Mouse (Mus musculus): ENCODE data around the gene Rabgap1l. TPM values are rescaled to one million over a fixed set of nuclear protein-coding genes. Genes with fewer than 3 reads are reported as not detected.

Gene Rabgap1l
- total and polyA plus RNA-seq, 3 experiments = 12.9 to 325 (median 302) TPM

DNA sequence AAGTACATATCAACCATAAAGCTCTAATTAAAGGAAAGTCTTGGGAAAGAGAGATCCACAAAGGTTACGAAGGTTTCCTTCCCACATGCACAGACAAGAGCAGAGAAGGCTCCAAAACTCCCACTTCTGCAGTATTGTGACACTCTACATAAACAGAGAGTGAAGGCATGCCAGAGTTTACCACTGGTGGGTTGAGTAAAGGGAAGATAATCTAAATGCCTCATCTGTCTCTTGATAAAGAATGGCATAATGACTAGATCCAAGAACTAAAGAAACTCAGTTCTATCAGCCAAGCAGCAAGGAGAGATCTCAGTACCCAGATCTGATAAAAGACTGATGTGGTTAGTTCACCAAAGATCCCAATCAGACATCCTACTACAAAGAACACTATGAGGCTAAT is 332.7 kb downstream of the Rabgap1l start:
- Histone ChIP-seq H3K4me1 (ENCODE audit: insufficient read depth, low read depth, low read length) (no peaks in the 10 kb centered on the region), H3K9me3 (replicated peaks) (no peaks in the 10 kb centered on the region), H3K27me3 (ENCODE audit: insufficient read depth, low read length) (no peaks in the 10 kb centered on the region), H3K4me3 (ENCODE audit: low read depth, low read length) (no peak overlapping the region), H3K36me3 (replicated peaks) (peaks cover 4% of the 10 kb centered on the region)
- no peak for ATAC-seq (ENCODE audit: extremely low read depth, insufficient number of reproducible peaks, low FRiP score, poor library complexity, severe bottlenecking)
- no peak for DNase-seq (ENCODE audit: low spot score)
- no peak for TF ChIP-seq TAL1 (conservative IDR thresholded peaks at IDR 0.05; ENCODE audit: low read depth, low read length)

DNA sequence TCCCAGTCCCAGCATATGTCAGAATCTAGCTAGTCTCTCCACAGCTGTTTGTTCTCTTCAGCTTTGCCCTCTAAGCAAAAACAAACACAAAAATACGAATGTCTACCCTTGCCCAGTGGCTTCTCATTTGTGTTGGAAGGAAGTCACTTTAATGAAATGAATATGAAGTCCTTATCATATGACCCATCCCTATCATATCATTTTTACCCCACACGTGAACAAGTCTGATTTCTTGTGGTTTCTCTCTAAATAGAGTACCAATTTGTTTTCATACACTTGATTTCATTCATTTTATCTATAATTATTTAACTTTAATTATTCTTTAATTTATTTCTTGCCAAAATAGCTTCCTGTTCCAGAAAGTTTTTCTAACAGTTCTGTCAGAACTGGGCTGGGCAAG is 341.3 kb downstream of the Rabgap1l start:
- ATAC-seq (ENCODE audit: extremely low read depth, insufficient number of reproducible peaks, low FRiP score, poor library complexity, severe bottlenecking) (no peak), DNase-seq (ENCODE audit: low spot score) (no peak)
- no peak overlapping the region for H3K4me3 ChIP-seq (ENCODE audit: low read depth, low read length)
- peaks cover 12% of the 10 kb centered on the region for H3K36me3 ChIP-seq (replicated peaks)
- TF ChIP-seq CTCF (IDR thresholded peaks at IDR 0.05; ENCODE audit: low read depth, low read length) (no peak), TAL1 (conservative IDR thresholded peaks at IDR 0.05; ENCODE audit: low read depth, low read length) (no peak), GATA2 (IDR thresholded peaks at IDR 0.05; ENCODE audit: borderline replicate concordance, low read depth, low read length) (no peak), POLR2AphosphoS5 (IDR thresholded peaks at IDR 0.05; ENCODE audit: insufficient replicate concordance, low read depth, low read length) (no peak), GATA1 (IDR thresholded peaks at IDR 0.05; ENCODE audit: borderline replicate concordance, low read length) (no peak)
- H3K4me1 ChIP-seq (ENCODE audit: insufficient read depth, low read depth, low read length) = 0 out of 2 replicates have a peak, but pooled peaks cover 6% of the 10 kb centered on the region
- no peaks in the 10 kb centered on the region for H3K27me3 ChIP-seq (ENCODE audit: insufficient read depth, low read length)
- H3K9me3 ChIP-seq (replicated peaks) = no peaks in the 10 kb centered on the region

DNA sequence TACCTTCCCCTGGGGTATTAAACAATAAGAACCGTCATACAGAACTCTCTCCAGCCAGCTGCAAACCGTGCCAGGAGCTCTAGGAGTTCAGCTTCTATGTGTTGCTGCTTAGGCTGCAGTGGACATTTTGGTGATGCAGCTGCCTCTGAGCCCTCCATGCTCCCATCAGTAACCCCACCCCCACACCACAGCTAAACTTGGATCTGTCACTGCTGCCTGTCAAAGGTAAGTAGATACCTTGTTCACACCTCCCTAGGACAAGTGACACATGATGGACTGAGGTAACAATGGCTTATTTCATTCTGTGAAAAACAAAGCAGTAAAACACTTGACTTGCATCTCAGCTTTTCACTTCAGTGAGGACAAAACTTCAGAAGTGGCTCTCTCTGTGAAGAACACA is 344.3 kb downstream of the Rabgap1l start:
- no peaks in the 10 kb centered on the region for H3K9me3 ChIP-seq (replicated peaks)
- 0 out of 2 replicates have a peak, but pooled peaks cover 6% of the 10 kb centered on the region for H3K4me1 ChIP-seq (ENCODE audit: insufficient read depth, low read depth, low read length)
- no peak overlapping the region for H3K4me3 ChIP-seq (ENCODE audit: low read depth, low read length)
- ATAC-seq (ENCODE audit: extremely low read depth, insufficient number of reproducible peaks, low FRiP score, poor library complexity, severe bottlenecking) (no peak), DNase-seq (ENCODE audit: low spot score) (no peak)
- TF ChIP-seq GATA2 (IDR thresholded peaks at IDR 0.05; ENCODE audit: borderline replicate concordance, low read depth, low read length) = no peak
- TF ChIP-seq POLR2AphosphoS5 (IDR thresholded peaks at IDR 0.05; ENCODE audit: insufficient replicate concordance, low read depth, low read length) = no peak
- no peak for TF ChIP-seq GATA1 (IDR thresholded peaks at IDR 0.05; ENCODE audit: borderline replicate concordance, low read length)
- TF ChIP-seq CTCF (IDR thresholded peaks at IDR 0.05; ENCODE audit: low read depth, low read length) = no peak
- TF ChIP-seq TAL1 (conservative IDR thresholded peaks at IDR 0.05; ENCODE audit: low read depth, low read length) = no peak
- peaks cover 10% of the 10 kb centered on the region for H3K36me3 ChIP-seq (replicated peaks)
- H3K27me3 ChIP-seq (ENCODE audit: insufficient read depth, low read length) = no peaks in the 10 kb centered on the region

DNA sequence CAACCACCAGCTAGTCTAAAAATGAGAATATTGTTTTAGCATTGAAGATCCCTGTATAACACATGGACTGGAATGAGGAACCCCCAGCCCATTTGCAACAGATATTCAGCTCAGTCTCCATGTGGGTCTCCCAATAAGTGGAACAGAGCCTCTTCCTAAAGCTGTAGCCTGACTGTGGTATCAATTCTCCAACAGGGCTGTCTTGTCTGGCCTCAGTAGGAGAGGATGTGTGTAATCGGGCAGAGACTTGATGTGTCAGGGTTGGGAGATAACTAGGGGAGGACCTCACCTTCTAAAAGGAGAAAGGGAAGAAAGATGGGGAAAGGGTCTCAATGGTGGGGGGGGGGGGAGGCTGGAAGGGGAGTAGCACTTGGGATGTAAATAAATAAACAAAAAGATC is 346.2 kb downstream of the Rabgap1l start:
- Histone ChIP-seq H3K4me3 (ENCODE audit: low read depth, low read length) (no peak overlapping the region), H3K9me3 (replicated peaks) (no peaks in the 10 kb centered on the region), H3K27me3 (ENCODE audit: insufficient read depth, low read length) (no peaks in the 10 kb centered on the region), H3K4me1 (ENCODE audit: insufficient read depth, low read depth, low read length) (0 out of 2 replicates have a peak, but pooled peaks cover 6% of the 10 kb centered on the region), H3K36me3 (replicated peaks) (peaks cover 12% of the 10 kb centered on the region)
- DNase-seq (ENCODE audit: low spot score) = no peak
- TF ChIP-seq POLR2AphosphoS5 (IDR thresholded peaks at IDR 0.05; ENCODE audit: insufficient replicate concordance, low read depth, low read length) (no peak), GATA2 (IDR thresholded peaks at IDR 0.05; ENCODE audit: borderline replicate concordance, low read depth, low read length) (no peak), TAL1 (conservative IDR thresholded peaks at IDR 0.05; ENCODE audit: low read depth, low read length) (no peak), GATA1 (IDR thresholded peaks at IDR 0.05; ENCODE audit: borderline replicate concordance, low read length) (no peak), CTCF (IDR thresholded peaks at IDR 0.05; ENCODE audit: low read depth, low read length) (no peak)
- ATAC-seq (ENCODE audit: extremely low read depth, insufficient number of reproducible peaks, low FRiP score, poor library complexity, severe bottlenecking) = no peak

DNA sequence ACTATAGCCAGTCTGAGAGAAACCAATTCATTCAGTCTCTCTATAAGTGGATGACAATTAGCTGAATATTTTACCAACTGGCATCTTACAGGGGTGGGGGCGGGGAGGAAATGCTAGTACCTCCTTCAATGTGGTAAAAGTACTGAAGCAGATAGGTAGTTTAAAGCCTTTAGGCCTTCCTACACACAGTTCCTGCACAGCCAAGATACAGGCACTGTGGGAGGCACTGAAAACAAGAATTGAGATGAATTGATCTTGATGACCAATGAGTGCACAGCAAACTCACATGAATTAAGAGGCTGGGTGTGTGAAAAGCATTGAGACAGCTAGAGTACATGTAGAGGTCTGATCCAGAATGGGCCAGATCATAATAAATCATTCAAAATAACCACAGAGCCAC is 349.5 kb downstream of the Rabgap1l start:
- no peaks in the 10 kb centered on the region for H3K27me3 ChIP-seq (ENCODE audit: insufficient read depth, low read length)
- no peak for DNase-seq (ENCODE audit: low spot score)
- peaks cover 22% of the 10 kb centered on the region for H3K36me3 ChIP-seq (replicated peaks)
- H3K4me3 ChIP-seq (ENCODE audit: low read depth, low read length) = no peak overlapping the region
- no peak; the same call in 1 of the 2 replicates for ATAC-seq (ENCODE audit: extremely low read depth, insufficient number of reproducible peaks, low FRiP score, poor library complexity, severe bottlenecking)
- no peaks in the 10 kb centered on the region for H3K9me3 ChIP-seq (replicated peaks)
- TF ChIP-seq GATA2 (IDR thresholded peaks at IDR 0.05; ENCODE audit: borderline replicate concordance, low read depth, low read length) = no peak
- no peak for TF ChIP-seq CTCF (IDR thresholded peaks at IDR 0.05; ENCODE audit: low read depth, low read length)
- TF ChIP-seq POLR2AphosphoS5 (IDR thresholded peaks at IDR 0.05; ENCODE audit: insufficient replicate concordance, low read depth, low read length) = no peak
- TF ChIP-seq TAL1 (conservative IDR thresholded peaks at IDR 0.05; ENCODE audit: low read depth, low read length) = no peak
- no peak for TF ChIP-seq GATA1 (IDR thresholded peaks at IDR 0.05; ENCODE audit: borderline replicate concordance, low read length)
- H3K4me1 ChIP-seq (ENCODE audit: insufficient read depth, low read depth, low read length) = no peaks in the 10 kb centered on the region

DNA sequence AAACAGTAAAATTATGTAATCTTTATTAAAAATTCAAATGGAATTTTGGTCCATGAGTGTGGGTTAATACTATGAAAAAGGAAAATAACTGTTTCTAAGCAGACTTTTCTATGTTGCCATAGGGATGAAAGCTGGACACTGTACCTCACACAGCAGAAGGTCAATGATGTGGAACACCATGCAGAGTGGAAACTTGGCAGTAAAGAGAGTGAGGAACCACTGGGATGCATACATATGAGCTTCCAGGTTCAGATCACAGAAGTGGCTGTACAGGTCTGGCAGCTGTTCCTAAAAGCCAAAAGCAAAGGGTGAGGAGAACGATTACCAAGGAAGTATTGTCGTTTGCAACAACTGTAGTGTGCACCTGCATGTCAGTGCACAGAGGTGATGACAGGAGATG is 351.3 kb downstream of the Rabgap1l start:
- H3K4me3 ChIP-seq (ENCODE audit: low read depth, low read length) = no peak overlapping the region
- ATAC-seq (ENCODE audit: extremely low read depth, insufficient number of reproducible peaks, low FRiP score, poor library complexity, severe bottlenecking) (no peak), DNase-seq (ENCODE audit: low spot score) (no peak)
- H3K4me1 ChIP-seq (ENCODE audit: insufficient read depth, low read depth, low read length) = no peaks in the 10 kb centered on the region
- no peaks in the 10 kb centered on the region for H3K9me3 ChIP-seq (replicated peaks)
- H3K36me3 ChIP-seq (replicated peaks) = peaks cover 20% of the 10 kb centered on the region
- H3K27me3 ChIP-seq (ENCODE audit: insufficient read depth, low read length) = no peaks in the 10 kb centered on the region
- TF ChIP-seq TAL1 (conservative IDR thresholded peaks at IDR 0.05; ENCODE audit: low read depth, low read length) (no peak), GATA1 (IDR thresholded peaks at IDR 0.05; ENCODE audit: borderline replicate concordance, low read length) (no peak), CTCF (IDR thresholded peaks at IDR 0.05; ENCODE audit: low read depth, low read length) (no peak), POLR2AphosphoS5 (IDR thresholded peaks at IDR 0.05; ENCODE audit: insufficient replicate concordance, low read depth, low read length) (no peak), GATA2 (IDR thresholded peaks at IDR 0.05; ENCODE audit: borderline replicate concordance, low read depth, low read length) (no peak)

DNA sequence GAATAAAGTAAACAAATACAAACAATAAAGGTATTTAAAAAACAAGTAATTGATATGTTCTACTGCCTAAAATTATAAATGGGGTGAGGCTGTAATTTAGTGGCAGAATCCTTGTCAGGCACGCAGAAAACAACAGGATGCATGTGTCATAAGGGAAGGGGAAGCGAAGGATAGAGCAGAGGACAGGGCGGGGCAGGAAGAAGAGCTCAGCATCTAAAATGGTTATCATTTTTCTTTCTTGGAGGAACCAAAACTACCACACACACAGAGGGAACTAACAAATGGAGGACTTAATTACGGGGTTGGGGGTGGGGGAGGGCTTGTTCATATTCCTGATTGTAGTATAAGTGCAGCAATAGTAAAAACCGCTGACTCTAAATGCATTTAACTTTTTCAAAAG is 351.9 kb downstream of the Rabgap1l start:
- TF ChIP-seq TAL1 (conservative IDR thresholded peaks at IDR 0.05; ENCODE audit: low read depth, low read length) (no peak), GATA1 (IDR thresholded peaks at IDR 0.05; ENCODE audit: borderline replicate concordance, low read length) (no peak), CTCF (IDR thresholded peaks at IDR 0.05; ENCODE audit: low read depth, low read length) (no peak), POLR2AphosphoS5 (IDR thresholded peaks at IDR 0.05; ENCODE audit: insufficient replicate concordance, low read depth, low read length) (no peak), GATA2 (IDR thresholded peaks at IDR 0.05; ENCODE audit: borderline replicate concordance, low read depth, low read length) (no peak)
- no peak for DNase-seq (ENCODE audit: low spot score)

More for the DNA sequence above, 351.9 kb downstream of the Rabgap1l start:
- Histone ChIP-seq H3K36me3 (replicated peaks) (peaks cover 24% of the 10 kb centered on the region), H3K9me3 (replicated peaks) (no peaks in the 10 kb centered on the region), H3K4me1 (ENCODE audit: insufficient read depth, low read depth, low read length) (no peaks in the 10 kb centered on the region), H3K27me3 (ENCODE audit: insufficient read depth, low read length) (no peaks in the 10 kb centered on the region), H3K4me3 (ENCODE audit: low read depth, low read length) (no peak overlapping the region)
- ATAC-seq (ENCODE audit: extremely low read depth, insufficient number of reproducible peaks, low FRiP score, poor library complexity, severe bottlenecking) = no peak

All from G1E (cell line).